Mouse (Mus musculus) E14TG2a.4 (cell line): Measurements from ENCODE around the gene Gys2.

Source experiments
- CTCF ChIP-seq: conservative IDR thresholded peaks from 2 replicates; pipeline ENCODE4 v1.5.1; 2014; ENCODE audit warnings: low read length
- NANOG ChIP-seq: IDR thresholded peaks from 2 replicates; pipeline ENCODE4 v1.6.1; 2014; ENCODE audit warnings: borderline replicate concordance, low read length, mixed read lengths
- POU5F1 ChIP-seq: IDR thresholded peaks from 2 replicates; pipeline ENCODE4 v1.6.1; 2014; ENCODE audit warnings: low read length, borderline replicate concordance

- TF ChIP-seq CTCF (no peak), NANOG (no peak), POU5F1 (no peak)
Observed at GRCm38 (mm10) chr6:142455314-142455996, 17.5 kb downstream of the Gys2 start.
